Mouse (Mus musculus): ENCODE measurements around the gene Gm20388. TPM values are rescaled to one million over a fixed set of nuclear protein-coding genes. Genes with fewer than 3 reads are reported as not detected.

The Gm20388 gene
- total RNA-seq, 2 experiments from 2014 or later, result 2.4 to 2.6 TPM

DNA sequence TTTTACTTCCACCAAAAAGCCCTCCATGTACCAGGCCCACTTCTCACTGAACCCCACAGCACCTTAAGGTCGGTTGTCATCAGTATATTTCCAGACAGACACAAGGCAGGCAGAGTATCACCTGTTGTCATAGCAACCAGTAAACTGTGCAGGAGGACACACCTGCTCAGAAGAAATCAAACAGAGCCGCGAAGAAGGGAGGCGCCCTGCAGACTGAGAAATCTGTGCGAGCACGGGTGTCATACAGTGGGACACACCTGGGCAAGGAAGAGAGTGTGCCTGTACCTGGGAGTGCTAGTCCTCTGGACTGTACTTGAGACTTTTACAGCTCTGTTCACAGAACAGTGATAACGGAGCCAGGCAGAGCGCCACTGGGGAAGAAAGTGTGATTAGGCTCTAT, 3798.1 kb downstream of the Gm20388 start:
- no peak for DNase-seq (ENCODE audit: extremely low spot score in 1 of 2, low spot score in 2 of 2)
- TF ChIP-seq CTCF (IDR thresholded peaks at IDR 0.05), result no peak
- intact Hi-C loops (cut with DNase I), result no loop called here
- no peak overlapping the region for H3K27ac ChIP-seq
- no peak overlapping the region for H3K4me3 ChIP-seq

- H3K27ac ChIP-seq, result no peak overlapping the region
- no peak for TF ChIP-seq CTCF (IDR thresholded peaks at IDR 0.05)
- intact Hi-C loops (cut with DNase I), result no loop called here
- DNase-seq (ENCODE audit: extremely low spot score in 1 of 2, low spot score in 2 of 2), result no peak
- H3K4me3 ChIP-seq, result no peak overlapping the region
Observed at GRCm38 (mm10) chr8:123710335-123710734, 3799.7 kb downstream of the Gm20388 start.

DNA sequence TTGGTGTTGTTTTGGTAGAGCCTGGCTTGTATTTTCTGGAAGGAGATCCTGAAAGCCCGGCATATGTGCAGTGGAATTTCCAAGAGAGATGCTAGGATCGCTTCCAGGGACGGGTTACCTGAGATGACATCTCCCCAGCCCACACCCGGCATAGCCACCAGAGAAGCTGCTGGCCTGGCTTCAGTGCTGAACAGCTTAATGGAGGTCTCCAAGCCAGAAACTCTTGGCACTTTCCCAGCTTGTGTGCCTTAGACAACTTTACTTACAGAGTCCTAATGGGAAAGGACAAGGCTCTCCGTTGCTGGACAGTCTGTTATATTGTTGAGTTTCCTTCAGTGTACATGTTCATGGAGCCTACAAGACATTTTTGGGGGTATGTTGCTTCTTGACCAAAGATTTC, 3803.8 kb downstream of the Gm20388 start:
- no peak for DNase-seq (ENCODE audit: extremely low spot score in 1 of 2, low spot score in 2 of 2)
- no peak overlapping the region for H3K4me3 ChIP-seq
- TF ChIP-seq CTCF (IDR thresholded peaks at IDR 0.05), result no peak
- intact Hi-C loops (cut with DNase I), result no loop called here
- H3K27ac ChIP-seq, result no peak overlapping the region

DNA sequence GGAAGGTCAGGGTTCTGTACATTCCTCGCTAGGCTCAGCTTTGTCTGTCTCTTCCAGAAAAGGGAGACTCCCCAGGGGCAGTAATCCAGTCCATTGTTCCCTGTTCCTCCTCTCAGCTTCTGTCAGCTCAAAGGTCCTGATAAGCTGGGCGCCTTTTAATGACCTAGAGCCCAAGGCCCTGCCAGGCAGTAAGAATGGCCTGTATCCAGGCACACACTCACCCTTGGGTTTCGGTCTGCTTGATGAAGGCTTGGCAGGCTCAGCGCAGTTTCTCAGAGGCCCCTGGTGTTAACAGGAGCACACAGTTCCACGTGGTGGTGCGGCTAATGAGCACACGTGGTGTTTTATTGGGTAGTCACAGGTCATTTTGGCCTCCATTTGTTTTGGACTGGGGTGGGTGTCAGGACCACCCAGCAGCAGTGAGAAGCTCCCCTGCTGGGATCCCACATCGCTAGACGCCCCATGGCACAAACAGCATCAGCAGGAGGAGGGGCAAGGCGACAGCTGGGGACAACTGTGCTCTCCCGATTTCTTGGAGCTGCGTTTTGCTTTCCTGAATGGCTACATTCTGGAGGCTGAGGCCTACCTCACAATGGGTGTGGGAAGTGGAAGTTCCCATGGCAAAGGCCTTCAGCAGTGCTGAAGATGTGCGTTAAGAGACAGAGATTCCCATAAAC, 3805.4 kb downstream of the Gm20388 start:
- intact Hi-C loops (cut with DNase I), result no loop called here
- no peak for TF ChIP-seq CTCF (IDR thresholded peaks at IDR 0.05)
- Histone ChIP-seq H3K4me3 (no peak overlapping the region), H3K27ac (peak overlapping the region; percentile 21; the same call in 1 of the 2 replicates)
- no peak for DNase-seq (ENCODE audit: extremely low spot score in 1 of 2, low spot score in 2 of 2)

- intact Hi-C loops (cut with DNase I), result no loop called here
- no peak for DNase-seq (ENCODE audit: extremely low spot score in 1 of 2, low spot score in 2 of 2)
- no peak overlapping the region for H3K27ac ChIP-seq
- no peak overlapping the region for H3K4me3 ChIP-seq
- no peak for TF ChIP-seq CTCF (IDR thresholded peaks at IDR 0.05)
Observed at GRCm38 (mm10) chr8:123717104-123717503, 3806.5 kb downstream of the Gm20388 start.

DNA sequence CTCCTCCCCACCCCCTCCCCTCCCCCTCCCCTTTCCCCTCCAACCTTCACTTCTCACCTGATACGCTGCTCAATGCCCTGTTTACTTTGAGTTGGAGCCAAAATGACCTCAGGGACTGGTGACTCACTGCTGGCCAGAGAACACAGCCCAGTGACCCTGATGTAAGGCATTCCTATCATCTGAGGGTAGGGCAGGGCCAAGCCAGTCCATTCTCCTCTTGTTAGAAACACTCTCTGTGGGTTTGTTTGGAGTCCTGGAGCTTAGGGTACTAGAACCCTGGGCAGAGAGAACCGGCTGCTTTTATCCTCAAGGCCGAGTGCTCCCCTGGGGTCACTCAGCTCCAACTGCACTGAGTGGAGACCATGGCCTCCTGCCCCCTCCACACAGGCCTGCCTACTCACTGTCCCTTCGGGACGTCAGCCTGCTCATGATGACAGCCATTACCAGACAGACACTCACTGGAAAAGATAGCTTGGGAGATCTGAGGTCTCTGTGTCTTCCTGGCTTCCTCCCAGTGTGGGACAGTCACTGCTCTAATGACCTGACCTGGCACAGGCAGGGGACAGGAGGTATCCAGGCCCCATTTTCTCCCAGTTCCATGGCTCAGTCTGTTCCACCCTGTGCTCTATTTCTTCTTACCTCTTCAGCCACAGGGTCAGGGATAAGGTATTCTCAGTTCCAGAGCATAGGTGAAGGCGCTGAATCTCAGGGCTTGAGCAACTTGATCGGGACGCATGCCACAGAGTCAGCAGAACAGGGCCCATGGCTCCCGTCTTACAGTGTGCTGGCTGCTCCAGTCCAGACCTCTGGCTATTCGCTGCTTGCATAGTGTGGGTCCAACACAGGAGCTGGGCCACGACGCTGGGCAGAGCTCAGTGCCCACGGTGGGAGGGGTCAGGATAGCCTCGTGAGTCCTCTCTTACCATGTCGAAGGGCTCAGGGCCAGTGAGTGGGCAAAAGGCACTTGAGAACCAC, 3807.2 kb downstream of the Gm20388 start:
- TF ChIP-seq CTCF (IDR thresholded peaks at IDR 0.05), result no peak
- Histone ChIP-seq H3K4me3 (no peak overlapping the region), H3K27ac (peak overlapping the region; percentile 32; the same call in 1 of the 2 replicates)
- intact Hi-C loops (cut with DNase I), result no loop called here
- no peak for DNase-seq (ENCODE audit: extremely low spot score in 1 of 2, low spot score in 2 of 2)

DNA sequence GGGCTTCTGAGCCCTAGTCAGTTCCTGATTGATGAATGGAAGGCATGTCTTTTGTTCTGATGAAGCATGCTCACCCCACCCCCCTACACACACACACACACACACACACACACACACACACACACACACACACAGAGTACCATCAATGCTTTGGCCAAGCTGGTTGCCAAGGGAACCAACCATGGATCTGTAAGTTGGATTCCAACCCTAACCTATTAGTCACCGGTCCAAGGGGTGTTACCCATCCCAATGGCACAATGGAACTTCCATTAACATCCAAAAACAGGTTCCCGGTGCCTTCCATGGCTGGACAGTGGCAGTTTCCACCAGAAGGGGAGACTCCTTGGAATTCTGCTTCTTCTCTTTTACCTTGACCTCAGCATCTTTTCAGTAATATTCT, 3808.1 kb downstream of the Gm20388 start:
- Histone ChIP-seq H3K27ac (no peak overlapping the region), H3K4me3 (no peak overlapping the region)
- no peak for TF ChIP-seq CTCF (IDR thresholded peaks at IDR 0.05)
- DNase-seq (ENCODE audit: extremely low spot score in 1 of 2, low spot score in 2 of 2), result no peak
- intact Hi-C loops (cut with DNase I), result no loop called here

GRCm38 (mm10) chr8:123719280-123719679, 3808.6 kb downstream of the Gm20388 start:
- TF ChIP-seq CTCF (IDR thresholded peaks at IDR 0.05), result no peak
- intact Hi-C loops (cut with DNase I), result no loop called here
- Histone ChIP-seq H3K27ac (no peak overlapping the region), H3K4me3 (no peak overlapping the region)
- no peak for DNase-seq (ENCODE audit: extremely low spot score in 1 of 2, low spot score in 2 of 2)

- peak overlapping the region; percentile 80 for H3K27ac ChIP-seq
- no peak for TF ChIP-seq CTCF (IDR thresholded peaks at IDR 0.05)
- intact Hi-C loops (cut with DNase I), result loop anchor here (10.0 kb wide), 1 partner anchor 165 kb away; no protein-coding TSS in a partner anchor
Observed at GRCm38 (mm10) chr8:123719811-123720210, 3809.2 kb downstream of the Gm20388 start.

DNA sequence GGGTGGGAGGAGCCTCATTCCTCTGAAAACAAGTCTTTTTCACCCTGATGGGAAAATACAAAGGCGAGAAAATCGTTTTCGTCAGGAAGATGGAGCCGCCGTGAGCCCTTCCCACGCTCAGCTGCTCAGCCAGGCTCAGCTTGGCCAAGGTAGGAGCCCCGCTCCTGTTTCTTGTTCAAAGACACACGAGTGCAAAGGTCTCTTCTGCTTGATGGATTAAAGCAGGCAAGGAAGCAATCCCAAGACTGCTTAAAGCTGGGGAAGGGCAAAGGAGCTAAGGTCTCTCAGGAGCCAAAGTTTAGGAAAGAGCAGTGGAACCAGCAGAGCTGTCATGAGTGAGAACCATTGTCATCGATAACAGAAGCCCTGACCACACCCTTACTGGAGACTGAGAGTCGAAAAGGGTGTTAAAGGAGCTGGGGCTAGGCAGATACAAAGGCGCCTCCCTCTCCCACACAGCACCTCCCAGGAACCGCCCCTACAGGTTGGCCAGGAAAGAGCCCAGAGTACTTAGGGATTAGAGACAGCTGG, 3809.9 kb downstream of the Gm20388 start:
- intact Hi-C loops (cut with DNase I), result loop anchor here (10.0 kb wide), 1 partner anchor 164 kb away; no protein-coding TSS in a partner anchor
- no peak for TF ChIP-seq CTCF (IDR thresholded peaks at IDR 0.05)
- Histone ChIP-seq H3K4me3 (no peak overlapping the region), H3K27ac (peak overlapping the region; percentile 80)
- peak; percentile 47 to 49 for DNase-seq (ENCODE audit: extremely low spot score in 1 of 2, low spot score in 2 of 2)

More at GRCm38 (mm10) chr8:123719811-123720210, 3809.2 kb downstream of the Gm20388 start:
- DNase-seq (ENCODE audit: extremely low spot score in 1 of 2, low spot score in 2 of 2), result no peak
- H3K4me3 ChIP-seq, result no peak overlapping the region

GRCm38 (mm10) chr8:123722245-123722644, 3811.6 kb downstream of the Gm20388 start:
- no peak for TF ChIP-seq CTCF (IDR thresholded peaks at IDR 0.05)
- intact Hi-C loops (cut with DNase I), result loop anchor here (10.0 kb wide), 1 partner anchor 163 kb away; no protein-coding TSS in a partner anchor
- DNase-seq (ENCODE audit: extremely low spot score in 1 of 2, low spot score in 2 of 2), result no peak
- Histone ChIP-seq H3K4me3 (no peak overlapping the region), H3K27ac (no peak overlapping the region)

- Histone ChIP-seq H3K27ac (peak overlapping the region; percentile 77), H3K4me3 (no peak overlapping the region)
- TF ChIP-seq CTCF (IDR thresholded peaks at IDR 0.05), result no peak
- intact Hi-C loops (cut with DNase I), result loop anchor here (10.0 kb wide), 1 partner anchor 160 kb away; no protein-coding TSS in a partner anchor
- peak; percentile 38 to 47 for DNase-seq (ENCODE audit: extremely low spot score in 1 of 2, low spot score in 2 of 2)
Observed at GRCm38 (mm10) chr8:123724752-123725151, 3814.1 kb downstream of the Gm20388 start.
